Mouse (Mus musculus): ENCODE measurements around the gene Pfdn6.

GRCm38 (mm10) chr17:33908331-33909076, 31.6 kb downstream of the Pfdn6 start:
- TF ChIP-seq MAX (IDR thresholded peaks at IDR 0.05): no peak
- no peak for TF ChIP-seq CTCF (IDR thresholded peaks at IDR 0.05; ENCODE audit: control insufficient read depth, insufficient read depth, insufficient read length)
- TF ChIP-seq MYOD1 (IDR thresholded peaks at IDR 0.05; ENCODE audit: control insufficient read depth, insufficient read length, low read depth): no peak

Data from C2C12 (cell line).